Mouse (Mus musculus) mature B cell (primary cell): Measurements from ENCODE around the gene Eral1.

Source experiments
- in situ Hi-C: fragments of 300-500 bp; cut with MboI; formaldehyde crosslinking; loops from 2 replicates; pipeline ENCODE4 v1.14.3; 2019

Gene Eral1

GRCm38 (mm10) chr11:78037831-78038752 lies 42.1 kb downstream of the Eral1 start, which contains the start of gene Flot2:
Flot2 (plus strand) TSS chr11:78037931.
- in situ Hi-C loops: no loop called here

GRCm38 (mm10) chr11:78036791-78037190 lies 43.4 kb downstream of the Eral1 start:
- in situ Hi-C loops: no loop called here

GRCm38 (mm10) chr11:78033931-78034617 lies 46.1 kb downstream of the Eral1 start:
- in situ Hi-C loops: no loop called here

GRCm38 (mm10) chr11:78032809-78033195 lies 47.4 kb downstream of the Eral1 start:
- in situ Hi-C loops: no loop called here

GRCm38 (mm10) chr11:78031947-78032808 lies 48.0 kb downstream of the Eral1 start, which contains the start of gene Dhrs13:
Dhrs13 (plus strand) TSS chr11:78032280.
- in situ Hi-C loops: no loop called here

GRCm38 (mm10) chr11:78031389-78031788 lies 48.8 kb downstream of the Eral1 start:
- in situ Hi-C loops: no loop called here

- in situ Hi-C loops: no loop called here
Measured at GRCm38 (mm10) chr11:78030600-78030999, 49.6 kb downstream of the Eral1 start.

GRCm38 (mm10) chr11:78029240-78029639 lies 50.9 kb downstream of the Eral1 start:
- in situ Hi-C loops: no loop called here

GRCm38 (mm10) chr11:78023607-78024006 lies 56.6 kb downstream of the Eral1 start:
- in situ Hi-C loops: no loop called here
